Mouse (Mus musculus) retina, postnatal 7 days (tissue): ENCODE measurements at regions not wholly inside any gene's neighbourhood (a gene's known extent, or its start where the extent isn't known, plus 50 kb on each side); places are given as distances from the start of the nearest gene placed in this dataset.
A peak's percentile ranks its signal among the peaks of the same experiment; 100 is the strongest.
"Not testable (repeated sequence)": the region's sequence is repeated elsewhere in the genome, so short reads cannot be mapped to it uniquely, and the experiment has no call there.

Source experiments
- DNase-seq: peaks from one replicate; pipeline ENCODE4 v3.0.0-alpha.2; 2012; ENCODE audit warnings: low read depth, low spot score

DNA sequence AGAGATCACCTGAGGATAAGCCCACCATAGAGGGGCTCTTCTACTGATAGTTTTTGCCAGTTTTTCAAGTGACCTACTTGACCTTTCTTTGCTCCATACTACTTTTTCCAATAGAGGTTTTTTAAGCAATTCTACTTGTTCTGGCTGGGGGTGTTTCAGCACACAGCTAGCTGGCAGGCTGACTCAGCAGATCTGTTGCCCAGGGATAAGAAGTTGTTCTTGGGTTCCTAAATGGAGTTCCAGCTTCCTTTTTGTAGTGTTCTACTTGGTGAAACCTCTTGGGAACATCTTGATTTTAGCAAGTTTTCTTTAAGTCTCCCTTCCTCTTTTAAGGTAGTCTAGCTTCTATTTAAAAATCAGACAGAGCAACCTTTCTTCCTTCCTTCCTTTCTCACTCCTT lies 61.0 kb downstream of the 4930474N05Rik start:
- no peak for DNase-seq

- no peak for DNase-seq
Observed at GRCm38 (mm10) chr14:36156175-36156574, 61.5 kb downstream of the 4930474N05Rik start.

DNA sequence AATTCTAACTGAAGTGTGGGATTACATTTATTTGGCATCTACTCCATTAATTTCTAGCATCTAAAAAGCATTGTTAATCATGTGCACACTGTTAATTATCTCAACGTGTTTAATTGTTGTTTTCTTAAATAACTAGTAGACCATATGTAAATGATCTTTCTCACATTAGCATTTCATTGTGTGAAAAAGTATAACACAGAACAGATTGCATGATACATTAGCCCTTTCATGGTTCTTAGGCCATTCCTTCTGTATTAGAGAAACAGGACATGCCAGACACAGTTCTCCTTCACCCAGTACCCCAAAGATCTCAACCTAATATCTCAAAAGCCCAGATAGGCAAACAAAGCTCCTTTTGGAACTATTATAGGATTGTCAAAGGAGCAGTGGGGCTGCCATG lies 89.0 kb downstream of the 4930474N05Rik start:
- no peak for DNase-seq

DNA sequence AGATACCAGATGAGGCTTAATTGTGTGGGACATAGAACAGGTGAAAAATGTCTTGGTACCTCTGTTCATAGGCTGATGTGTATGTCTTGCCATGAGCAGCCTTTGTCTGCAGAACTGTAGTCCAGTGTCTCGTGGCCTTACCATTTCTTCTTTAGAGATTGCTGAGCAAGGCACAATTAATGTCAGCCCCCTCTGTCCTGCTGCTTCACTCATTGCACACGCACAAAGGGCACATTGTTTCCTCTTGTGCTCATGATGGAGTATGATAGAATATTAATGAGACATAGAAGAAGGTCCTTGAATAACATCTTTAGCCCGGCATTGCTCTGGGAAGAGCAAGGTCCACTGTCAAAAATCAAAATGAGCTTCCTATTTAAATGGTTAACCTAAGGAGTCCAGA lies 101.8 kb downstream of the 4930474N05Rik start:
- no peak for DNase-seq

- no peak for DNase-seq
Observed at GRCm38 (mm10) chr14:36198396-36198795, 103.7 kb downstream of the 4930474N05Rik start.

DNA sequence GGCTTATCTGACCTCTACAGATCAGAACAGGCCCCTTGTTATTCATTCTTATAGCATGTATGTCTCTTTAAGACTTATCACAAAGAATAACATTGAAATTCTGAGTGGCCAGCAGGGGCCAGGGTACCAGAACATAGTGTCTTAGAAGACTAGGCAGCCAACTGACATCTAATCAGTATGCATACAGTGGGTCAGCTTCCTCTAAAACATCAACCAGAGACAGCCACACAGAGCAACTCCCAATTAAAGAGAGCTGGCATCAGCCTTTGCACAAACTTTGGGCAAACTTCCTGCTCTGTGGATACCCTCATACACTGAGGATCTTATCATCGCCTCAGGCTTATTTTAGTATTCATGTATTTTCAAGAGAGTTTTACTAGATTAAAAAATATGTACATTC lies 109.1 kb downstream of the 4930474N05Rik start:
- no peak for DNase-seq

DNA sequence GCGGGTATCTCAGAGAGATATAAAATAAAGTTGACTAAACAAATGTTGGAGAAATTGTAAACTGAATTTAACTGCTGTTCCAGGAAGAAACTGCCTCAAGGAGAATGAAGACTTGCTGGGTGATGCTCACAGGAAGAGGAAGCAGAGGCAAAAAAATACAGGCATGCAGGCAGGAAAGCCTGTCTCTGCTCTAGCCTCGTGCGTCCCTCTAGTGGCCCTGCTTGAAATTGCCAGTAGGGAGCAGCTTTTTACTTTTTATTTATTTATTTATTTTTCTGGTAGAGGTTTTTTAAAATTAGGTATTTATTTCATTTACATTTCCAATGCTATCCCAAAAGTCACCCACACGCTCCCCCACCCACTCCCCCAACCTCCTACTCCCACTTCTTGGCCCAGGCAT lies 118.1 kb downstream of the 4930474N05Rik start:
- peak; percentile 24 for DNase-seq

DNA sequence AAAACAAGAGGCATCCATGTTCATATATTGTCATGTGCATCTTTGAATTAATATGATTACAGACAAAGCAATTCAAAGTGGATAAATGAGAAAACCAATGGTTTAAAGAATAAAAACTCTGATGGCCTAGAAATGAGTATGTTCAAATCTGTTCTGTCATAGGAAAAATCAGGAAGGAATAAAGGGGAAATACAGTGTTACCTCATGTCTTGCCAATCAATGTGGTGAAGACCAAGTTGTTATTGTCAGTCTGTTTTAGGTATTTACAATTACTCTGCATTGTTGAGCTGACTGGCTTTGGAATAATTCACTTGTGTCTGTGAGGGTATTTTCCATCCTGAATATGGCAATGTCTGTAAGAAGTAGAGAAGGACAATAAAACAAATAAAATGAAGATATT lies 151.1 kb downstream of the 4930474N05Rik start:
- DNase-seq: no peak

GRCm38 (mm10) chr14:36262126-36262525 lies 167.4 kb downstream of the 4930474N05Rik start:
- no peak for DNase-seq

DNA sequence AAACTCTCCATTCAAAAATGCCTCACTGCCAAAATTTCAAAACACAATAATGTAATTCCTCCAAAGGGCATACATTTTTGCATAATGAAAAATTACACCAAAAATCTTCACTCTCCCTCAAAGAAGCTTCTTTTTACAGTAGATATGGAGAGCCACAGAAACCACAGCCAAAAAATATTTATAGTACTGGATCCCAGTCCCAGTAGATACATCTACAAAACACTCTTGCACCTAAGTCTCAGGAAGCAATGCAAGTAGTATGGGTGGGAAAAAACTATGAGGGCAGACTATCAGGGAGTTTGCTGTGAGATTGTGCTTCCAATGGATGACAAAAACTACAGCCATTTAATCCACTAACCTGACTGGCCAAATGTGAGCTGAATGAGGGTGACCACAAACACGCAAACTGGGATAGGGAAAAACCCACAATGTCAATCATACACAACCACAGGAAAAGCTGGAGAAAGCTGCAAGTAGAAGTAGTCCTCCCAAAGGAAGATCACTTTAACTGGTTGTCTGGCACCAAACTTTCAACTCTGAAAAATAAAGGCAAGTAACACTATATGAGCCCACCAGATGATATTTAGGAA lies 189.2 kb downstream of the 4930474N05Rik start:
- no peak for DNase-seq

DNA sequence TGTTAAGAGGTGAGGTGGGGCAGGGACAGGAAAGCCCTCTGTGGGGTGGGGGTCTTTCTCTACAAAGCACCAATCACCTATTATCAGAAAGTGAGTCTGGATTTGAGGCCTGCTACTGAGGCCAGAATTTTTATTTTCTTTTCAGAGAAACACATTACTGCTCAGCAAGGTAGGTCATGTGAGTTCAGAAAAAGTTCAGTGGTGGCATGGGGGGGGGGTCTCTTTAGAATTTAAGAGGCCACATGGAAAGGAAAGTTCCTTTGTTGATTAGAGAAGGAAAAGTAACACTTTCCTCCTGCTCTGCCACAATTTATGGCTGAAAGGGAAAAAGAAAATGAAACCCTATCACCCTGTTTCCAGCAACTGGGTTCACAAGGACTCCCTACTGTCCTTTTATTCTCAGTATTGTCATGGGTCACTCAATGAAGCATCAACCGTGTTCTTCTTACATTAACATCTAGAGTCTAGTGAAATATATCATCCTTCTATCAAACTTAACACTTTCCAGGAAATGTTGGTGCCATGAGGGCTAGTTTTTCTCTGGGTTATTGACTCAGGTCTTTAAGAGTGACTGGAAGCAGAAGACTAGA lies 194.1 kb downstream of the 4930474N05Rik start:
- no peak for DNase-seq

DNA sequence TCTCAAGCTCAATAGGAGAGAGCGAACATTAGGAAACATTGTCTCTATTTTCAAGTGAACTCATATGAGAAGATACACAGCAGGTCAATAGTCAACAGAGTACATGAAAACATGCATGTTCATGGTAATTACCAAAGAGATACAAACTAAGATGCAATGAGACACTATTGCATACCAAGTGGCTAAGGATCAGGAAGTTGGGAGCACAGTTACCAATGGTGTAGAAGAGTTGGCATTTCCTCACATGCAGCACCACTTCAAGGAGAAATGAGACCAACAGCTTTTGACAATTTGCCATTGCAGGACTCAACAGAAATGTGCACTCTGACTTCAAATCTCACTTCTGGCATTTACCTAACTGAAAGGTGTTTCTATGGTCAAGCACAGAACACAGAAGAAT lies 215.6 kb downstream of the 4930474N05Rik start:
- DNase-seq: no peak

- not testable (repeated sequence) for DNase-seq
Observed at GRCm38 (mm10) chr14:36314673-36315072, 220.0 kb downstream of the 4930474N05Rik start.

- DNase-seq: no peak
Observed at GRCm38 (mm10) chr14:36316418-36317111, 221.8 kb downstream of the 4930474N05Rik start.

DNA sequence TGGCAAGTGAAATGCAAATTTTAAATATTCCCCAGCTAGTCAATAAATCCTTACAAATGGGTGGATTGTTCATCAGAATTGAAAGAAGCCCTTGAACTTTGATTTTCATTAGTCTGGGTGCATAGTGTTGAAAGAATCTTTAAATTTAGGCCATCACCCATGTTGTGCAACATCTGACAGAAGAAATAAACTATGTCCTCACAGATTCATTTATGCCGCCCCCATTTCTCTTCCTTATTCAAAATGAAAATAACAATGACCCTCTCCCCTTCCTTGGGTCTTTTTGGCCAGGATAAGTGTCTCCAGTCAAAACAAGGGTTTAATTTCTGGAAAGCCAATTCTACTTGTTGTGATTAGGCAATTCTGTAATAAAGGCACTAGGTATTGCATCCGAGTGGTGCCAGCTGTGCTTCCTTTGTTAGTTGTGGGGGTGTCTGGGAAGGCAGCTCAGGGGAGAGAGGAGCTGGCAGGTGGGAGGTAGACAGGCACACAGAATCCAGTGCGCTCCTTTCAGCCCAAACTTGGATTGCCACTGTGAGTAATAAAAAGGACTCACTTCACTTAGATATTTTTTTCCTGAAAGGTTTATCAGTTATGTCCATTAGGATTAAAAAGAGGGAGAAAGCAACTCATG lies 233.7 kb downstream of the 4930474N05Rik start:
- no peak for DNase-seq

DNA sequence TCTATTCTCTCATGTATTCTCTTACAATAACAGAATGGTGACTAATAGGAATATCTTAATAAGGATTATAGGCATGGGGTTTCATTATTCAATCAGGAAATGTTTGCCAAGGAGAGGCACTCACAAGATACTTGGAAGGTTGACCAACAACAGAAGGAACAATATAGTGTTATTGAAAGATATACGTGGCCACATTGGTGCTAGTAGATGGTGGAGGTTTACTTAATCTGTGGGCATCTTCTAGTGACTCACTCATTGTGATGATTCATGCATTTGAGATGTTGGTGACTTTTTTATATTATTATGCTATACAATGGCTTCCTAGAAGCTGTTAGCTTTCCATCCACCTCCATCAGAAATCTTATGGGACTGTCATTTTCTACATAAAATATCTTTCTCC lies 246.1 kb downstream of the 4930474N05Rik start:
- no peak for DNase-seq
